Mouse (Mus musculus) T-helper 17 cell (primary cell): ENCODE results near the gene R3hdm2.

Experiments
- in situ Hi-C, 2 experiments: fragments of 300-600 bp; cut with MboI, MseI; formaldehyde crosslinking; loops; 1 replicate in 1 of 2; 2 replicates in 1 of 2; pipeline ENCODE4 v1.15.1; 2025; ENCODE audit warnings: high pct_unique_total_duplicates in 2 of 2

Gene R3hdm2

DNA sequence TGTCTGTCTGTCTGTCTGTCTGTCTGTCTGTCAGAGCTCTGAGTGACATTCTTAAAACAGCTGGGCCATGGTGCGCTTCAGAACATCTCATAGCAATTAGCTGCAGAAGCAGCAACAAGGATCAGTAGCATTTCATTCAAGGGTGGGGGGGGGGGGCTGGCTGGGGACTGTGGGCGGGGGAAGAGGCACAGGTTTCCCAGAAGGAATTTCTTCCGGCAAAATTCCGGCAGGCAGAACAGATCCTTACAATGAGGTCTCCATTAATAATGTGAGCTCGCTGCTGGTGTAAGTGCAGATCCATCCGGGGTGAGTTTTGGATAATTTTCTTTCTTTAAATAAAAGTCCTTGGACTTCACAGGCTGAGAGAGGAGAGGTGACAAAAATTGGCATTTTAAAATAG is 40.0 kb downstream of the R3hdm2 start:
- in situ Hi-C loops, result no loop called here

DNA sequence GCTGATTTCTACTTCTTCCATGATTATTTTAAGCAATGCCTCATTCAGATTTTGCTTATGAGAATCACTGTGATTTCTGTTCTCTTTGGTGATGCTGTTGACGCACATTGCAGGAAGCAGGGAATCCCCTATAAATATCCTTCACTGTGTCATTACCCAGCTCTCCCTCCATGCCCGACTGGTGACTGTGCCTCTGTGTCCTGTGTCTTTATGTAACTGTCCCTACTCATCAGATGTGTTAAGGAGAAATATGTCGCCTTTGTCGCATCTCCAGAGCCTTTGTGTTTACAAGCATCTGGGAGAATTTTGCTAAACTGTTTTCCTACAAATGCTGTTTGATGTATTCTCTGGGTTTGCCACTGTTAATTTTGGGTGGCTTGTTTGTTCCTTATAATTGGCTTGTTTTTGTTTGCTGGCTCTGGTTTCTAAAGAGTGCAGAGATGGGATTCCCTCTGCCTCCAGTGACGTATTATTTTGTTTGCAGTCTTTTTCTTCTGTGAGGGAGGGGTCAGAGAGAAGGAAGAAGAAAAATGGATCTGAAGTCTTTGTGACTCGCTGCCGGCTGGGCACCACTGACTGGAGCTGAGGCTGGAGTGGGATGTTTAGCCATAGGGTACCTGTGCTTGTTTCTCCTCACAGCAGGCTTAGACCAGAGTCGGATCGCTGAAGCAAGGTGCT is 40.7 kb downstream of the R3hdm2 start:
- in situ Hi-C loops, result no loop called here

DNA sequence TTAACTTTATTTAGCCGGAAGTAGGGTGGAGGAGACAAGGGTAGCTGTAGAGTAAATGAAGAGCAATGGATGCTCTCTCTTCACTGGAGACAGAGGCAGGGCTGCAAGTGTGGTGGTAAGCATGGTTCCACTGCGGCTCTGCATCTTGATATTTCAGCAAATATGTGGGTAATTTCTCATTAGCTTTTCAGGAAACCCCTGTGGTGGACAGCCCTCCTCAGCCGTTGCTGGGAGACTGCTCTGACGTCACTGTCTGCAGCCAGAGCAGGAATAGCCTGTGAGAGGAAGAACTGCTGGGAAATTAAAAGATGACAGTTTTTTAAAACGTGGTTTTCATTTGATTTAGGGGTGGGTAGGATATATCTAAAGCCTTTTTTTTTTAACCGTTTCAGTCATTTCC is 41.9 kb downstream of the R3hdm2 start:
- in situ Hi-C loops, result no loop called here

DNA sequence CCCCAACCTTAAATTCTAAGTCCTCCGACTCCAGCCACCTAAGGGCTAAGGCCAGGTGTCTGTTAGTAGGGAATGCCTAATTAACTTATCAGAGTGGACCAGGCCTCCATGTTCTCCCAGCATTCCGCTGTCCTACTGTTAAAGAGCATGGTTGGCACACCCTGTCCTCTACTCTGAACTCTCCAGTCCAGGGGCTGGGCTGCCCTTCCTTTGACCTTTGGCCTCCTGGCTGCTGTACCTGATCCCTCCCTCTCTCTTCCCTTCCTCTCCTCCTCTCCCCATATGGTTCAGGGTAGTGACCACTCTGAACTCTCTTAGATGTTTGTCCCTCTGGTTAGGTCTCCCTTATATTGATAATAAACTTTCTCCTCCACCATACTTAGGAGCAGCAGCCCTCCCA is 45.7 kb downstream of the R3hdm2 start:
- in situ Hi-C loops, result no loop called here

DNA sequence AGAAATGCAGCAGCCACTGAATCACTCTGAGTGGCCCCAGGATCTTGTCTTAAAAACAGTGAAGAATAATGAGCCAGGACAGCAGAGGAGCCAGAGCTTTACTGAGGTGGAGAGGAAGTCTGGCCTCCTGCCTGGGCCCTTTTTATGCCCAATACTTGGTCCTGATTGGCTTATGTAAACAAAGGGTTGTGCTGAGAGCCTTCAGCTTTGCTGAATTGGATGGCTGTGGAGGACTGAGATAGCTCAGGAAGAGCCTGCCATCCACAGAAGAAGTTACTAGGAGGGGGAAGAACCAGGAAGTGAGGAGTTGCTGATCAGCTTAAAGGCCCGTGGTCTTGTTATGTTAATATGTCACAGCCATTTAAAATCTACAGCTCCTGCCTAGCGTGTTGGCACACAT is 46.5 kb downstream of the R3hdm2 start:
- in situ Hi-C loops, result no loop called here

DNA sequence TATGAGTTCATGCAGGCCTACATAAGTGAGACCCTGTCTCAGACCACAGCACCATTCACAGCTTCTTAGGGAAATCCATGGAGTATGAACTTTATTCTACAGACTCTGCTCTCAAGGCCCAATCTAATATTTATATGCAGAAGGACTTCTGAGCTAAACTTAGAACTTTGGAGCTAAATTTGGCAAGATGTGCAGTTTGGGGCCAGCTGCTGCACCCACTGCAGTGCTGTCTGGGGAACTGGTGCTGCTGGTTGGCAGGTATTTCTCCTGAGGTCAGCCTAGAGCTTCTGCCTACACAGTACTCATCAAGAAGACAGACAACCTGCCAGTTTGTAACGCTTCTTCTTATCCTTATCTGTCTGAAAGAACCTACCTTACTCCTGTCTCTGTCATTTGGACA is 47.0 kb downstream of the R3hdm2 start:
- in situ Hi-C loops, result no loop called here

DNA sequence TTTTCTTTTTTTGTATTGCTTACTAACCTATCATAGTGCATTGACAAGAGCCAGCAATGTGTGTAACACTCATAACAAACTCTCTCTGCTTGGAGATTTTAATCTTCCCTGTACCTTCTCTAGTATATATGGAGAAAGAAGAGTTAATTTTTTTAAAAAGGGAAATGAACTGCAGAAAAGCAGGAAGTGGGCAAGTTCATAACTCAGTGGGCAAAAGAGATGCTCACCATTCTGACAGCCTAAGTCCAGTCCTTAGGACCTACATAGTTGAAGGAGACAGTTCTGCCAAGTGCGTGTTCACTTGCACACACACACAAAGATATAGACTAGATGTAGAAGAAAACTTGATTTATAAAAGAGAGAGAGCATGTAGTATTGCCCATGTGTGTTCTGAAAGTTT is 47.9 kb downstream of the R3hdm2 start:
- in situ Hi-C loops, result no loop called here

DNA sequence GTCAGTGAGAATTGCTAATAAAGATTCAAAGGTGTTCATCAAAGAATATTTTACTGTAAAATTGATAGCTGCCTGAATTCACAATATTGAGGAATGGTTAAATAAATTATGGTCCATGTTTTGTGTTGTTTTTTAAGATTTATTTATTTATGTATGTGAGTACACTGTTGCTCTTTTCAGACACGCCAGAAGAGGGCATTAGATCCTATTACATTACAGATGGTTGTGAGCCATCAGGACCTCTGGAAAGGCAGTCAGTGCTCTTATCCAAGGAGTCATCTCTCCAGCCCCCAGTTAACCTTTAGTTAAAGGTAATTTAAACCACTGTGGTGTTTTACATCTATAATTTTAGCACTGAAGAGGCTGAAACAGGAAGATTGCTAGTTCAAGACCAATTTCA is 49.4 kb downstream of the R3hdm2 start:
- in situ Hi-C loops, result no loop called here

DNA sequence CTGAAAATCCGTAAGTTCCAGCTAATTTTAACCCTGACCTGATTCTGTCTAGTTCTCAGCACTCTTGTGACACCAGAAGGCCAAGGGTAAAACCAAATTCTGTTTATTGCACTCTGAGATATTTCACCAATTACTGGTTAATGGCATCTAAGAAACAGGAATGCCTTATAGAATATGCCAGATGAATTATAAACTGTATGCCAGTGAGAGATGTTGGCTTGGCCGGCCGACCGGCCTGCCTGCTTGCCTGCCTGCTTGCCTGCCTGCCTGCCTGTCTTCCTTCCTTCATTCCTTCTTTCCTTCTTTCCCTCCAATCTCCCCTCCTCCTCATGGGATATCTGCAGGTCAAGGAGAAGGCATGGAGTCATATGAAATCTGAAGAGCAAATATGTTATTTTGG is 52.3 kb downstream of the R3hdm2 start:
- in situ Hi-C loops, result no loop called here

DNA sequence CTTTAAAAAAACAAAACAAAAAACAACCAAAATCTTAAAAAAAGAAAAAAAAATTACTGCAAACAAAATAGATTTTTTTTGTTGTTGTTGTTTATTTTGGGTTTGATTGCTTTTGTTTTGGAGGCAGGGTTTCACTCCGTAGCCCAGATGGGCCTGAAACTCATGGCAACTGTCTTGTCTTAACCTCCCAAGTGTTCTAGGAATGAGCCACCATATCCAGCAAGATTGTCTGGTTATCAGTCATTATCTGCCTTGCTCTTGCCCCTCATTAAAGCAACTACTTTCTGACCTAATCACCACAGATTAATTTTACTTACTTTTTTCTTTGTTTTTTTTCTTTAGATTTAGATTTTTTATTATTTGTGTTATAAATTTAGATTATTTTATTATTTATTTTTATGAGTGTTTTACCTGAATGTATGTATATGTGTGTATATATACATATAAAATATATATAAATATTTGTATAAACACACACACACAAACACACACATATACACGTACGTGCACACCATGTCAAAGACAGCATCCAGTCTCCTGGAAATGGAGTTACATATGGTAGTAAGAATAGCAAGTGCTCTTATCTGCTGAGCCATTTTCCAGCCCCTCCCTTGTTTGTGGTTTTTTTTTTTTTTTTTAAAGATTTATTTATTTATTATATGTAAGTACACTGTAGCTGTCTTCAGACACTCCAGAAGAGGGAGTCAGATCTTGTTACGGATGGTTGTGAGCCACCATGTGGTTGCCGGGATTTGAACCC is 57.4 kb downstream of the R3hdm2 start:
- in situ Hi-C loops, result no loop called here

DNA sequence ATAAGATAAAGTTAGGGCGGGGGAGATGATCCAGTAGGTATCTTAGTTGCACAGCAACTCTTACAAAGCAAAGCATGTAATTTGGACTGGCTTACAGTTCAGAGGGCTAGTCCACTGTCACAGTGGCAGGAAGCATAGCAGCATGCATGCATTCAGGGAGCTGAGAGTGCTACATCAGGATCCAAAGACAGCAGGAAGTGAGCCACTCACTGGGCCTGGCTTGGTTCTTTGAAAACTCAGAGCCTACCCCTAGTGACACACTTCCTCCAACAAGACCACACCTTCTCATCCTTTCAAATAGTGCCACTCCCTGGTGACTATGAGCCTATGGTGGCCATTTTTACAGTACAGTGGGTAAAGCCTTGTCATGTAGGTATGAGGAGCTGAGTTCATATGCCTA is 73.6 kb downstream of the R3hdm2 start:
- in situ Hi-C loops, result no loop called here

DNA sequence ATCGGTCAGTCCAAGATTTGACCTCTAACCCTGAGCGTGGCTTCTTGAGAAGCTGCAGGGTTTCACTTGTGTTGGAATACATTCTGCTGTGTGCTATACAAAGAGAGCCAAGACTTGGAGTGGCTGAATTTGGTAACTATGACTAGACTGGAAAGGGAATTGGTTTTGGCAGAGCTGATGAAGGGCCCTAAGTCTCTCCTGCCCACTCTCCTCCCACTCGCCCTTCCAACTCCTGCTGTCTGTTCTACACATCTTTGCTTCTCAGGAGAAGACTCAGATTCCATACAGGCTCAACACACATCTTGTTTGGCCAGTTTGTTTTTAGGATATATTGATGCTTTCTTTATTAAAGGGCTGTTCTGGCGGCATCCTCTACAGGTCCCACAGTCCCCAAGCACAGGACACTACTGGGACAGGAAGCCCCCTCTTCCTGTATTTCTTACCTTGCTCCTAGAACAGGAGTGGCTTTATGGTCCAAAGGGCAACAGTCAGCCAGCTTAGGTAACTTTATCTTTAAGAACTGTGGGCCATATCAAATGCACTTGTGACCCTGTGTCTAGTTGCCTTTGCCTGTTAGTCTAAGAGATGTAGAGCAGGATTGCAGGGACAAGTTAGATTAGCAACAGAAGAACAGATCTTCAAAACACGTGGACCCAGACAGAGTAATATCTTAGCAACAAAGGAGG is 82.4 kb downstream of the R3hdm2 start:
- in situ Hi-C loops, result no loop called here

DNA sequence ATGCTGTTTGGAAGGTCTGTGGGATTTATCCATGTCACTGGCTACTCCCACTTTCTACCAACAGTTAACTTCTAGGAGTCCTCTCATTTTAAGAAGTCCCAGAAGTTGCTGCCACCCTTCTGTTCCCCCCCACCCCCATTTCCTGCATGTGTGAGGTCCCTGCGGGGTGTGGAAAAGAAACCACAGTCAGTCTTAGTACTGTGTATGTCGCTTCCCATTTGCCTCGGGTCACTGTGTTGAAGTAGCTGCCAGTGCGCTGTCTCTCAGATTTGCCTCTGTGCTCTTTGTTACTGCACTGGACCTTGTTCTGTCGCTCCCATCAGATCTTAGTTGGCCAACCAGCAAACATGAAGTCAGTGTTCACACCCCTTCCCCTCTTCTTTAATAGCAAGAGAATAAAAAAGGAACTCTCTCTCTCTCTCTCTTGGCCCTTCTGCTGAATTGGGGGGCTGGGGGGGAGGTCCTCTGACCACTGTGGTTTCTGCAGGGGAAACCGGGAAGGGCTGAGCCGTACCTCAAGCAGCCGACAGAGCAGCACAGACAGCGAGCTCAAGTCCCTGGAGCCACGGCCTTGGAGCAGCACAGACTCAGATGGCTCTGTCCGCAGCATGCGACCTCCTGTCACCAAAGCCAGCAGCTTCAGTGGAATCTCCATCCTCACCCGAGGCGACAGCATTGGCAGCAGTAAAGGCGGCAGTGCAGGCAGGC is 91.3 kb downstream of the R3hdm2 start:
- in situ Hi-C loops, result no loop called here

DNA sequence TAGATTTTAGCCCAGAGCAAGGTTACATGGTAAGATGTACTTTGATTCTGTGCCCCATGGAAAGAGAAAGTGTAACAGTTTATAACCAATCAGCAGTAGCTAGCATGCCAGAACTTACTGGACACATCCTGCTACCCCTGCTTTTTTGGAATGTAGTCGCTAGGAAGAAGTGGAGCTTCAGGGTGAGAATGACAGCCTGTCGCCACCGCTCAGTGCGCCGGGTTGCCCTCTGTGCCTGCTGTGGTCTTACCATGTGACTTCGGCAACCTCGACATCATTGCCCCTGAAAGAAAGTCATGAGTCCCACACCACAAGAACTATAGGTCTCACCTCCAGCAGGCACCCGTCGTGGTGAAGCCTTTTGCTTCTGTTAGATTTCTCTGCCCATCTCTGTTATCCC is 92.6 kb downstream of the R3hdm2 start:
- in situ Hi-C loops, result no loop called here

DNA sequence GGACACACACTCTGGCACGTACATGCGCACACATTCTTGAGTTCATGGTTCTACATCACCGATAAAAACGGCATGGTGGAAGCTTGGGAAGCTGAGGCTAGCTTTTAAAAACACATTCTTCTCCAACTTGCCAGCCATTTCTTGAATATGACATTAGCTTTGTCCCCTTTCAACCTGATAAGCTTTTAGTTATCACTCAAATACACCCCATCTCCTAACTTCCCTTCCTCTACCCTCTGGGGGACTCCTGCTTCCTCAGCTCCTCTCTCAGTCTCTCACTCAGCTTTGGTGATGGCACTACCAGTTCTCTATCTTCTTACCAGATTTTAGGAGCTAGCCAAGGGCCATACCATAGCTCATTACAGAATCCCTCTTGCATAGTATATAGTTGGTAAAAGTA is 95.0 kb downstream of the R3hdm2 start:
- in situ Hi-C loops, result no loop called here

DNA sequence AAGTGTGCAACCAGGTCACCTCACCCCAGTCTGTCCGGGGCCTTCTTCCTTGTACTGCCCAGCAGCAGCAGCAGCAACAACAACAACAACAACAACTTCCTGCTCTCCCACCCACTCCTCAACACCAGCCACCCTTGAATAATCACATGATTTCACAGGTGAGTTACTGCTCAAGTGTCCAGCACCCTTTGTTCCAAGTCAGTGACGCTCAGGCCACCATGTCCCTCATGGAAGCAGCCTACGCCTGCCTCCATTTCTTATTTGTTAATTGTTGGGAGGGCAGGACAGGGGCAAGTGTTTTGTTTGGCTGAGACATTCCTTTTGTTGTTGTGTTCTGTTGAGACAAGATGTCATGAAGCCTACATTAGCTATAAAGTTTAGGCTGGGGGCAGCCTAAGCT is 96.4 kb downstream of the R3hdm2 start:
- in situ Hi-C loops, result no loop called here

DNA sequence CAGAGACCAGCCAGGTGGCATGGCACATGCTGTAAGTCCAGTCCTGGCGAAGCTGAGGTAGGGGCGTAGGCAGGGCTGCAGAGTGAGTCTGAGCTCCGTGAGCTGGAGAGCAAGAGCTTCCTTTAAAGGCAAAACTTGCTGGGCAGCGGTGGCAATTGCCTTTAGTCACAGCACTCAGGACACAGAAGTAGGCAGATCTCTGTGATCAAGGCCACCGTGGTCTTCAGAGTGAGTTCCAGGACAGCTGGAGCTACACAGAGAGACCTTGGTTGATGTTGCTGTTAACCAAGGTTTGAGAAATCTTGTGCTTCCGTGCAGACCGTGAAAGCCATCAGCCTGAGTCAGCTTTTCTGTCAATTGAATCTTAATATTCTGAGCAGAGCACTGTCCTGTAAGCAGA is 97.2 kb downstream of the R3hdm2 start:
- in situ Hi-C loops, result no loop called here

DNA sequence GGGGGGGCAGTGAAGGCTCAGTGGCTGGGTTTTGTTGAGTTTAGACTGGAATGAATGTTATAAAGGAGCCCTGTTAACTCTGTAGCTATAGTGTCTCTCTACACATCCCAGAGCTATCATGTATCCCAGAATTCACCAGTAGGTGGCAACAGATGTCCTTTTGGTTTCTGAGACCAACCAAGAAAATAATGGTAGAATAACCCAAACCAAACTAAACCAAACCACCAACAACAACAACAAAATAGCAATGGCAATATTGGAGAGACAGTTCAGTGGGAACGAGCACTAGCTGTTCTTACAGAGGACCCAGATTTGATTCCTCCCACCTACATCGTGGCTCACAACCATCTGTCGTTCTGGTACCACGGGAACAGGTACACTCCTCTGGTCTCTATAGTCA is 99.0 kb downstream of the R3hdm2 start:
- in situ Hi-C loops, result no loop called here

DNA sequence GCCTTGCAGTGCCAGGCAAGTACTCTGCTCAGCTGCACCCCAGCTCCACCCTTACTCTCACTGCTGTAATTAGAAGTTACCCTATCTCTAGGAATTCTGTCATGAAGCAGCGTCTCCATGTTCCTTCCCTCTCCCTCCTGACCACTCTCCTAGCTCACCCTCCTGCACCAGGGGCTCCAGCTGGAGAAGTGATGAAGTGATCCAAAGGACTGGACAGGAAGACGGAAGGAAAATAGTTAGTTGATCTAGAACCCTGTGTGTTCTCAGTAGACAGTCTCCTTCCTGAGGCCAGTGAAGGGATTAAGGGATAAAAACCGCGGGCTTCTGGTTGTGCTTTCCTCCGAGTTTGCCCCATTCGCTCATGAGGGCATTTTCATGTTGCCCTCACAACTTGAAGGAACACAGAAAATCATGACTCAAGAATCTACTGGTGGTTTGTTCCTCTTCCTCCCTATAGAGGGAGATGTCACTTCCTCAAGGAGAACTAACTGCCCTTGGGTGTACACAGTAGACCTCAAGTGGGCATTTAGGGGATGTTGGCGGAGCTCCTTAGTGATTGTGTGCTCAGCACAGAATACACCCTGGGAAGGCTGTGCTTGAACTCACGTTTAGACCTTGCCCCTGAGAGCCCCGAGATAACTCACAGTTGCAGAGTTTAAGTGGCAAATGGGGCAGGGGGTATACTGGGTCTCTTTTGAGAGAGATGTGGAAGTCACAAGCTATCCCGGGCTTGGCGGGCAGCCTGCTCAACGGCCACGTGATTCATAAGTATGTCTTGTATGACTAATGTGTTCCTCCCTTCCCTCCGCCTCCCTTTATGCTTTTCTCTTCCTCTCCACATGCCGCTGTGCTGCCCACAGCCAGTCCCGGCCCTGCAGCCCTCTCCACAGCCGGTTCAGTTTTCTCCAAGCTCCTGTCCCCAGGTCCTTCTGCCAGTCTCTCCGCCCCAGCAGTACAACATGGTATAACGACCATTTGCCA is 101.0 kb downstream of the R3hdm2 start:
- in situ Hi-C loops, result no loop called here

DNA sequence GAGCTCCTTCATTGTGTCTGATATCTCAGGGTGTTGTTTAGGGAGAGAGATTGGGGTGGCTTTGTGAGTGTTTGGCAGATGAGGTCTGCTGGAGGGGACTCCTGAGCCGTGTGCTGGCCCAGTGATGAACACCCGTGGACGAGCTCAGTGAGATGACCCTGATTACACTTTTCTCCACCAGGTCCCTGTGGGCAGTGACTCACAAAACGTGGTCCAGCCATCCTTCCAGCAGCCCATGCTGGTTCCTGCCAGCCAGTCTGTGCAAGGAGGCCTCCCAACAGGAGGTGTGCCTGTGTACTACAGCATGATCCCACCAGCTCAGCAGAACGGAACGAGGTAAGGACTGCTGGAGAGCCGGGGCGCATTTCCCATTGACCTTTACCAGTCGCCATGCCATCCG is 105.1 kb downstream of the R3hdm2 start:
- in situ Hi-C loops, result no loop called here

DNA sequence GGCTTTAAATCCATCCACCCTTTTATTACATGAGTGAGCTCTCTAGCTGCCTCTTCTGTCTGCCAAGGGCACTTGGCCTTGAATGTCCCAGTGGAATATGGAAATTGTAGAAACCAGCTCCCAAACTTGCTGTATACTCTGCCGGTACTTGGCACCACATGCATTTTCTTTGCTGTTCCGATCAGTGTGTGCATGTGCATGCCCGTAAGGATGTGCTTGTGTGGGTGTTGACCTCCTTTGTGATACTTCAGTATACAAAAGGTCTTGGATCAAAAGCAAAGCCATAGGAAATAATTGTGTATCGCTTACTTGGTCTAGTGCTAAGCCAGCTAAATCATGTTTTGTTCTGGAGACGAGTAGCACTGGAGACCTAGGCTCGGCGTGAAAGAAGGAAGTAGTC is 108.7 kb downstream of the R3hdm2 start:
- in situ Hi-C loops, result no loop called here
